Mouse (Mus musculus): ENCODE measurements around the gene Zmym2.
A peak's percentile ranks its signal among the peaks of the same experiment; 100 is the strongest.

Gene Zmym2

GRCm38 (mm10) chr14:56918532-56918931, 32.1 kb downstream of the Zmym2 start:
- no peak for DNase-seq (ENCODE audit: low read depth, low spot score)

DNA sequence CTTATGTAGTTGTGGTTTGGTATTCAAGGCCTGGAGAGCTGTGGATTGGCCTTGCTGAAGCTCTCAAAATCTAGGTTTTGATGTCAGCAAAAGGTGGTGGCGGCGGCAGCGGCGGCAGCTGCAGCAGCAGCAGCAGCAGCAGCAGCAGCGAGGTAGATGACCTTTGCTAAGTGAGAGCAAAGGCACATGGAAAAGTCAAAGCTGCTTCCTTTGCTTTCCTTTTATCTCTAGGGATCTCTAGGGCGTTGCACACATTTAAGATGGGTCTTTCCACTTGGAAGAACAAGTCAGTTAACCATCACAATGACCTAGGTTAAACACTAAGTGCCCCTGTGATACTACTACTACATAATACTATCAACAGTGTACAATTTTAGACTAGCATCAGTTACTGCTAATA, 49.0 kb downstream of the Zmym2 start:
- no peak for DNase-seq (ENCODE audit: low read depth, low spot score)

DNA sequence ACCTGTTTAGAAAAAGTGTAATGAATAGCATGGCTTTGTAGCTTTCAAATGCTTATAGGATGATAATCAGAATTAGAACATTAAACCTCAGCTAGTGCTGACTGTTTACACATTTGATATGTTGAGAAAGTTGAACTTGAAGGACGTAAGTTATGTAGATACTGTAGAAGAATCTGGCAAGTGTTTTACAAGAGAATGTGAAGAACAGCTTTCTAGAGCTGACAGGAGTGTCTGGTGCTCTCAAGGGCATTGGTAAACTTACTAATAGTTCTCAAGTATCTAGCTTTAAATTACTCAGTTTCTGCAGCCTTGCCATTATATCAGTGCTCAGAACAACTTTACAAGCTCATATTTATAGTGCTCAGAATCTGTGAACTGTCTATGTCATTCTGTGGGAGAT, 53.5 kb downstream of the Zmym2 start:
- DNase-seq (ENCODE audit: low read depth, low spot score), result no peak

- no peak for DNase-seq (ENCODE audit: low read depth, low spot score)
Observed at GRCm38 (mm10) chr14:56952928-56953327, 66.5 kb downstream of the Zmym2 start.

DNA sequence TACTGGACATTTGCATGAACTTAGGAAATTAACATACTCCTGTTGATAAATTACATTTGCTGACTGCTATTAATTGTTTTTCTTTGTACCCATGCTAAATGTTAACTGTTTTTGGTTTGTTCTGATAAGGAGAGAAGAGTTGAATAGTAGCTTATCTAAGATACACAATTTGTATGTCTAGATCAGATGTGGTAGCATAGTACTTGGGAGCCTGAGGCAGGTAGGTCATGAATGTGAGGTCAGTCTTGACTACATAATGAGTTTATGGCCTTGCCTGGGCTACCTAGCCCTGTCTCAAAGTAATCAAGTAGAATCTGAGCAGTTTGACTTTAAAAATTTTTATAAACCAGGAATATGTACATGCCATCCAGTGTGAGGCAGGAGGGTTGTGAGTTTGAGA, 67.9 kb downstream of the Zmym2 start:
- DNase-seq (ENCODE audit: low read depth, low spot score), result no peak

DNA sequence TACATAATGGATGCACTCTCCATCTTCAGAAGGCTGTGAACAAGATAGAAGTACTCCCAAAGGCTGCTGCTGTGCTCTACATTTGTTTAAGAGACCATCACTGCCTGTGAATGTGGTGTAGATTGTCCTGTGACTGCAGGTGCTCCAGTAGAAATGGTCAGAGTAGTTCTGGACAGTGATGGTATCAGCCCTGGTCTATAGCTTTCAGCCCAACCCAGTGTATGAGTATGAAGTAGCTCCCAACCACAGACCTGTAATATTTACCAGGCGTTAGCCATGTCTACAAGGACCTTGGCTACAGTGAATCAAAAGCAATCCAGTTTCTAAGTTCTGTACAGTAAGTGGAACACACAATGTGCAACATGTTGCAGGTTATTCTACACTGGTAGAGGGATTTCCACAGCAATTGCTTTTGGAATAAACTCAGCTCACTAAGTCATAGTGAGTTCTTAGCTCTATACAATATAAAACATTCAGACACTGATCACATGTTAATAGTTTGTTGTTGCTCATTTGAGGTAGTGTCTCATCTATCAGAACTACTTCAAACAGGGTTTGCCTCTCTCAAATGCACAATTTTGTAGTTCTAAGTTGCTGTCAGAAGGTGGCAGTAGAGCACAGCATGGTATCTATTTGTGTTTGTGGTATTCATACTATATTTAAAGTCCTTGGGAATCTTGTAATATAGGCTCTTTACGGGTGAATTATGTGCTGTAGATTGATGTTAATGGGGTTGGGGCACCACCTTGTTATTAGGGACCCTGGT, 77.7 kb downstream of the Zmym2 start:
- DNase-seq (ENCODE audit: low read depth, low spot score), result peak; percentile 41

GRCm38 (mm10) chr14:56969653-56970052, 83.2 kb downstream of the Zmym2 start:
- DNase-seq (ENCODE audit: low read depth, low spot score), result no peak

DNA sequence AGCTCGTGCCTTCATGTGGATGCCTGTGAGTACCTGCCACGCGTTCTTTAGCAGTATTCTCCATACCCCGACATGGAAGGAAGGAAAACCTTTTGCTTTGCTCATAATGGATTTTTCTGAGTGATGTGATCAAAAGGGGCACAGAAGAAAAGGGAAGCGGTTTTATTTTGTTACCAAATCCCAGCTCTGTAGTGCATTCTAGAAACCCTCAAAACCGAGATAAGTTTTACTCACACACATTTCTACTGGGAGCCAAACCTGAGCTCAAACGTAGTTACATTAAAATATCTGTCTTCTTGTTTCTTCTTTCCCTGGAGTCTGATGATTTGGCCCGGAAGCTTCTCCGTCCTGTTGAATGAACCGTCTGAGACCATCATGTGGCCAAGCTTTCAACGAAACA, 83.7 kb downstream of the Zmym2 start:
- no peak for DNase-seq (ENCODE audit: low read depth, low spot score)

- no peak for DNase-seq (ENCODE audit: low read depth, low spot score)
Observed at GRCm38 (mm10) chr14:56978045-56978655, 91.7 kb downstream of the Zmym2 start.

GRCm38 (mm10) chr14:56988621-56989020, 102.2 kb downstream of the Zmym2 start:
- DNase-seq (ENCODE audit: low read depth, low spot score), result no peak

Data from A20 (cell line).